Mouse (Mus musculus) lung, postnatal 25 days (tissue): ENCODE measurements around the gene Epgn.

Experiments
- DNase-seq: peaks from one replicate; pipeline ENCODE4 v3.0.0; 2022; ENCODE audit warnings: low spot score

Epgn gene

GRCm38 (mm10) chr5:91027164-91027563 is at the start of gene Epgn:
Gene Epgn, plus strand, starts transcription at chr5:91027464.
- no peak for DNase-seq

- no peak for DNase-seq
These were observed 47.0 kb upstream of the Epgn start for GRCm38 (mm10) chr5:90980297-90980696.

- peak; percentile 2 for DNase-seq
These were observed 39.7 kb upstream of the Epgn start for GRCm38 (mm10) chr5:90987605-90988004.

GRCm38 (mm10) chr5:90988149-90988548 is 39.1 kb upstream of the Epgn start:
- no peak for DNase-seq

- no peak for DNase-seq
These were observed 38.7 kb upstream of the Epgn start for GRCm38 (mm10) chr5:90988592-90988991.

- no peak for DNase-seq
These were observed 27.3 kb upstream of the Epgn start for GRCm38 (mm10) chr5:90999942-91000341.

GRCm38 (mm10) chr5:91015216-91015615 is 12.0 kb upstream of the Epgn start:
- no peak for DNase-seq

- no peak for DNase-seq
These were observed 4.2 kb upstream of the Epgn start for GRCm38 (mm10) chr5:91023114-91023513.

GRCm38 (mm10) chr5:91027840-91028239 is 576 bp downstream of the Epgn start:
- peak; percentile 14 for DNase-seq

GRCm38 (mm10) chr5:91030629-91031028 is 3.4 kb downstream of the Epgn start:
- DNase-seq: peak; percentile 26

GRCm38 (mm10) chr5:91035341-91035740 is 8.1 kb downstream of the Epgn start:
- peak; percentile 29 for DNase-seq

- DNase-seq: peak; percentile 48
These were observed 9.4 kb downstream of the Epgn start for GRCm38 (mm10) chr5:91036628-91037027.

- no peak for DNase-seq
These were observed 10.5 kb downstream of the Epgn start for GRCm38 (mm10) chr5:91037756-91038155.

- DNase-seq: peak; percentile 61
These were observed 11.3 kb downstream of the Epgn start for GRCm38 (mm10) chr5:91038547-91038946.

GRCm38 (mm10) chr5:91038963-91039362 is 11.7 kb downstream of the Epgn start:
- no peak for DNase-seq

- DNase-seq: no peak
These were observed 20.7 kb downstream of the Epgn start for GRCm38 (mm10) chr5:91047987-91048386.

- no peak for DNase-seq
These were observed 21.1 kb downstream of the Epgn start for GRCm38 (mm10) chr5:91048397-91048796.

- no peak for DNase-seq
These were observed 45.1 kb downstream of the Epgn start for GRCm38 (mm10) chr5:91072340-91072739.

- no peak for DNase-seq
These were observed 46.4 kb downstream of the Epgn start for GRCm38 (mm10) chr5:91073626-91074025.

- peak; percentile 7 for DNase-seq
These were observed 46.8 kb downstream of the Epgn start for GRCm38 (mm10) chr5:91074026-91074425.

- no peak for DNase-seq
These were observed 47.2 kb downstream of the Epgn start, which contains the start of gene Ereg for GRCm38 (mm10) chr5:91074450-91074950. Gene Ereg, plus strand, starts transcription at chr5:91074622.

GRCm38 (mm10) chr5:91075021-91075420 is 47.8 kb downstream of the Epgn start:
- DNase-seq: no peak

- DNase-seq: no peak
These were observed 55.8 kb downstream of the Epgn start for GRCm38 (mm10) chr5:91083016-91083415.
